Mouse (Mus musculus) CH12.LX (cell line): ENCODE results near the gene Bcl2a1c. TPM values are rescaled to one million over a fixed set of nuclear protein-coding genes. Genes with fewer than 3 reads are reported as not detected.
"Not testable (repeated sequence)": the region's sequence is repeated elsewhere in the genome, so short reads cannot be mapped to it uniquely, and the experiment has no call there.

Experiments
- DNase-seq: peaks from one replicate; pipeline ENCODE4 v3.0.0-alpha.2; 2013; ENCODE audit errors: extremely low read depth
- H3K27ac ChIP-seq: 2 replicates; pipeline ENCODE4 v1.5.1; 2012; ENCODE audit warnings: low read depth, mild to moderate bottlenecking, control low read depth, moderate library complexity; ENCODE audit not compliant: insufficient read depth
- H3K27me3 ChIP-seq: replicated peaks from 2 replicates; pipeline ENCODE3; 2012; ENCODE audit warnings: inconsistent platforms
- H3K36me3 ChIP-seq, 2 experiments: replicated peaks in 1 of 2; 2 replicates each; pipeline versions ENCODE3 to v1.6.1; 2012; ENCODE audit warnings: inconsistent platforms in 1 of 2, low read length in 1 of 2, mild to moderate bottlenecking in 1 of 2, mixed read lengths in 1 of 2, moderate library complexity in 1 of 2; ENCODE audit not compliant: control insufficient read depth in 1 of 2, insufficient read depth in 1 of 2
- H3K4me1 ChIP-seq, 2 experiments: 2 replicates each; pipeline ENCODE4 v1.6.1; 2012; ENCODE audit warnings: inconsistent platforms in 1 of 2, moderate library complexity in 1 of 2; ENCODE audit not compliant: insufficient read depth in 2 of 2, control insufficient read depth in 1 of 2
- H3K4me2 ChIP-seq: 2 replicates; pipeline ENCODE4 v1.6.1; 2012; ENCODE audit warnings: low read depth, mild to moderate bottlenecking, control low read depth; ENCODE audit not compliant: poor library complexity, insufficient read depth, severe bottlenecking
- H3K4me3 ChIP-seq, 3 experiments: fragments of 150-350 bp in 1 of 3; sonication (generic) in 1 of 3; replicated peaks in 1 of 3; 2 replicates each; pipeline versions ENCODE3 to v1.5.1; 2011 to 2012; ENCODE audit warnings: low read depth in 2 of 3, low read length in 2 of 3, mild to moderate bottlenecking in 2 of 3, moderate library complexity in 2 of 3, control low read depth in 1 of 3, improper control_type of control experiment in 1 of 3, inconsistent platforms in 1 of 3, mixed read lengths in 1 of 3; ENCODE audit not compliant: poor library complexity in 1 of 3
- H3K79me2 ChIP-seq: replicated peaks from 2 replicates; pipeline ENCODE4 v1.6.1; 2012; ENCODE audit warnings: mild to moderate bottlenecking, moderate library complexity; ENCODE audit not compliant: control insufficient read depth, poor library complexity, insufficient read depth, severe bottlenecking; ENCODE audit errors: extremely low read depth
- H3K9ac ChIP-seq: 2 replicates; pipeline ENCODE4 v1.6.1; 2012; ENCODE audit warnings: low read depth, mild to moderate bottlenecking, control low read depth, moderate library complexity; ENCODE audit not compliant: insufficient read depth
- H3K9me3 ChIP-seq: replicated peaks from 2 replicates; pipeline ENCODE3; 2012; ENCODE audit warnings: low read length, inconsistent platforms, mixed read lengths
- CTCF ChIP-seq, 2 experiments: IDR thresholded peaks in 1 of 2; conservative IDR thresholded peaks in 1 of 2; 2 replicates each; pipeline ENCODE4 v1.5.1; 2011 to 2012; ENCODE audit warnings: low read depth in 2 of 2, low read length in 2 of 2, improper control_type of control experiment in 1 of 2, inconsistent platforms in 1 of 2, mild to moderate bottlenecking in 1 of 2, moderate library complexity in 1 of 2
- E2F4 ChIP-seq: IDR thresholded peaks from 2 replicates; pipeline ENCODE4 v1.6.1; 2011; ENCODE audit warnings: low read depth, low read length, improper control_type of control experiment; ENCODE audit not compliant: insufficient replicate concordance
- ELF1 ChIP-seq: IDR thresholded peaks from 2 replicates; pipeline ENCODE4 v1.6.1; 2014; ENCODE audit warnings: low read depth, mild to moderate bottlenecking, inconsistent platforms, low read length, improper control_type of control experiment
- GABPA ChIP-seq: IDR thresholded peaks from 2 replicates; pipeline ENCODE4 v1.6.1; 2012; ENCODE audit warnings: low read depth, low read length, improper control_type of control experiment, inconsistent platforms; ENCODE audit not compliant: insufficient replicate concordance
- HCFC1 ChIP-seq: IDR thresholded peaks from 2 replicates; pipeline ENCODE4 v1.6.1; 2012; ENCODE audit warnings: low read depth, mild to moderate bottlenecking, inconsistent platforms, low read length, improper control_type of control experiment
- IRF4 ChIP-seq: IDR thresholded peaks from 2 replicates; pipeline ENCODE4 v1.6.1; 2014; ENCODE audit warnings: low read depth, mild to moderate bottlenecking, inconsistent platforms, low read length, improper control_type of control experiment
- JUN ChIP-seq: IDR thresholded peaks from 2 replicates; pipeline ENCODE4 v1.6.1; 2011; ENCODE audit warnings: low read depth, mild to moderate bottlenecking, low read length, improper control_type of control experiment, moderate library complexity; ENCODE audit not compliant: insufficient read depth
- KAT2A ChIP-seq: IDR thresholded peaks from 2 replicates; pipeline ENCODE4 v1.6.1; 2012; ENCODE audit warnings: low read length, improper control_type of control experiment, inconsistent platforms; ENCODE audit not compliant: insufficient replicate concordance
- MAFK ChIP-seq: IDR thresholded peaks from 2 replicates; pipeline ENCODE4 v1.6.1; 2011; ENCODE audit warnings: low read length, improper control_type of control experiment; ENCODE audit not compliant: insufficient replicate concordance
- NRF1 ChIP-seq: IDR thresholded peaks from 2 replicates; pipeline ENCODE4 v1.6.1; 2014; ENCODE audit warnings: low read depth, mild to moderate bottlenecking, inconsistent platforms, low read length, improper control_type of control experiment, moderate library complexity
- RAD21 ChIP-seq: IDR thresholded peaks from 2 replicates; pipeline ENCODE4 v1.6.1; 2011; ENCODE audit warnings: low read depth, mild to moderate bottlenecking, low read length, improper control_type of control experiment, moderate library complexity
- SMC3 ChIP-seq: IDR thresholded peaks from 2 replicates; pipeline ENCODE4 v1.6.1; 2011; ENCODE audit warnings: low read depth, low read length, improper control_type of control experiment
- UBTF ChIP-seq: IDR thresholded peaks from 2 replicates; pipeline ENCODE4 v1.6.1; 2012; ENCODE audit warnings: low read depth, mild to moderate bottlenecking, inconsistent platforms, low read length, improper control_type of control experiment, moderate library complexity
- USF1 ChIP-seq: IDR thresholded peaks from 2 replicates; pipeline ENCODE4 v1.6.1; 2014; ENCODE audit warnings: low read depth, mild to moderate bottlenecking, inconsistent platforms, low read length, improper control_type of control experiment
- USF2 ChIP-seq: conservative IDR thresholded peaks from 2 replicates; pipeline ENCODE4 v1.6.1; 2011; ENCODE audit warnings: low read depth, low read length, improper control_type of control experiment
- dilution Hi-C: fragments of 300-500 bp; cut with MboI; formaldehyde crosslinking; loops from 2 replicates; pipeline ENCODE4 v1.14.3; 2020; ENCODE audit warnings: low sequenced_read_pairs; ENCODE audit not compliant: extremely low pct_unique_long_range_greater_than_20kb, extremely low pct_ligation_motif_present
- in situ Hi-C: fragments of 300-500 bp; cut with MboI; formaldehyde crosslinking; loops from 3 replicates; pipeline ENCODE4 v1.14.3; 2019; ENCODE audit warnings: low sequenced_read_pairs, low pct_ligation_motif_present, low pct_unique_long_range_greater_than_20kb, mixed read lengths
- polyA plus RNA-seq: library from polyadenylated mRNA; unstranded; fragments of >175 nt; gene quantifications from 2 replicates; pipeline ENCODE4 v1.2.1, GENCODE M21; 2012; ENCODE audit warnings: low read depth; ENCODE audit not compliant: insufficient read length
- total RNA-seq, 2 experiments: library from RNA; depleted of rRNA; stranded (reverse); fragments of 300-350 nt in 1 of 2; fragments of >200 nt in 1 of 2; gene quantifications; 2 replicates each; pipeline ENCODE4 v1.2.3; 2012 to 2014

The Bcl2a1c gene
- total and polyA plus RNA-seq, 3 experiments, result 1.4 to 8.2 TPM; not detected in 1

DNA sequence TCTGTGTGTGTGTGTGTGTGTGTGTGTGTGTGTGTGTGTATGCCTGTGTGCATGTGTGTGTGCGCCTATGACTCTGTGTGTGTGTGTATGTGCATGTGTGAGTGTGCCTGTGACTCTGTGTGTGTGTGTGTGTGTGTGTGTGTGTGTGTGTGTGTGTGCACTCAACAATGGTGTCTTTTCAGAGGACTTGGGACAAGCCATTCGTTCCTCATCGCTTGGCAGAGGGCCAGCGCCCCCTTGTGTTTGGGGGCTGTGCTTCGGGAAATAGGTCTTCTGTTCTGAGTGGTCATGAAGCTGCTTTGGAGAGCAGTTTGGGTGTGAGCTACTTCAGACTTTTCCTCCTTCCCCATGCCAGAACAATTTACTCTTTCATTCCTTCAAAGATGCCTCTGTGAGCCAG, 41.8 kb downstream of the Bcl2a1c start:
- H3K79me2 ChIP-seq, H3K27ac ChIP-seq, H3K4me1 ChIP-seq, H3K9me3 ChIP-seq, in situ Hi-C loops, H3K27me3 ChIP-seq, H3K4me2 ChIP-seq: not testable (repeated sequence)
- DNase-seq, result peak; percentile 43
- H3K36me3 ChIP-seq, result peaks cover 21 to 34% of the 10 kb centered on the region in 2 experiments
- TF ChIP-seq CTCF (conservative IDR thresholded peaks at IDR 0.05 in 1 of 2, IDR thresholded peaks at IDR 0.05 in 1 of 2; ENCODE audit: low read depth in 2 of 2, low read length in 2 of 2) (peak in 1 of 2 experiments; percentile 48; a peak in 2 of 4 replicates), SMC3 (peak; percentile 49), RAD21 (peak; percentile 27)
- TF ChIP-seq, all 38 proteins: peak for 3; not testable (repeated sequence) for 35
- H3K9ac ChIP-seq, dilution Hi-C loops, H3K4me3 ChIP-seq: not testable (repeated sequence)

GRCm38 (mm10) chr9:114375276-114375962, 45.5 kb downstream of the Bcl2a1c start:
- Histone ChIP-seq H3K9ac (no peak overlapping the region), H3K36me3 (peaks cover 54 to 57% of the 10 kb centered on the region in 2 experiments), H3K4me1 (peaks cover 0 to 3% of the 10 kb centered on the region in 2 experiments; a peak in 2 of 4 replicates), H3K79me2 (no peaks in the 10 kb centered on the region), H3K27me3 (no peaks in the 10 kb centered on the region), H3K9me3 (no peaks in the 10 kb centered on the region), H3K27ac (no peak overlapping the region), H3K4me3 (no peak overlapping the region), H3K4me2 (no peak overlapping the region)
- in situ Hi-C loops, result no loop called here
- TF ChIP-seq RAD21 (no peak), SMC3 (no peak), KAT2A (no peak), GABPA (no peak), USF1 (no peak), UBTF (no peak)
- DNase-seq, result no peak
- dilution Hi-C loops, result no loop called here

GRCm38 (mm10) chr9:114377168-114377567, 47.2 kb downstream of the Bcl2a1c start:
- Histone ChIP-seq H3K36me3 (peaks cover 61 to 68% of the 10 kb centered on the region in 2 experiments), H3K27me3 (no peaks in the 10 kb centered on the region), H3K79me2 (no peaks in the 10 kb centered on the region), H3K4me1 (no peaks in the 10 kb centered on the region), H3K27ac (no peak overlapping the region), H3K9ac (no peak overlapping the region), H3K4me2 (no peak overlapping the region), H3K9me3 (no peaks in the 10 kb centered on the region), H3K4me3 (no peak overlapping the region)
- TF ChIP-seq HCFC1 (no peak), JUN (no peak), E2F4 (no peak), IRF4 (no peak), USF2 (no peak), ELF1 (no peak), KAT2A (no peak), USF1 (no peak), CTCF (conservative IDR thresholded peaks at IDR 0.05 in 1 of 2, IDR thresholded peaks at IDR 0.05 in 1 of 2; ENCODE audit: low read depth in 2 of 2, low read length in 2 of 2) (no peak), RAD21 (no peak), MAFK (no peak), SMC3 (no peak), NRF1 (no peak), UBTF (no peak)
- no peak for DNase-seq
- in situ Hi-C loops, result no loop called here
- dilution Hi-C loops, result no loop called here
